Mouse (Mus musculus): Measurements from ENCODE around the gene Srrm4. TPM values are rescaled to one million over a fixed set of nuclear protein-coding genes. Genes with fewer than 3 reads are reported as not detected.
A peak's percentile ranks its signal among the peaks of the same experiment; 100 is the strongest.

The Srrm4 gene
- total RNA-seq, 1 experiment from 2014 or later = 1.3 TPM

DNA sequence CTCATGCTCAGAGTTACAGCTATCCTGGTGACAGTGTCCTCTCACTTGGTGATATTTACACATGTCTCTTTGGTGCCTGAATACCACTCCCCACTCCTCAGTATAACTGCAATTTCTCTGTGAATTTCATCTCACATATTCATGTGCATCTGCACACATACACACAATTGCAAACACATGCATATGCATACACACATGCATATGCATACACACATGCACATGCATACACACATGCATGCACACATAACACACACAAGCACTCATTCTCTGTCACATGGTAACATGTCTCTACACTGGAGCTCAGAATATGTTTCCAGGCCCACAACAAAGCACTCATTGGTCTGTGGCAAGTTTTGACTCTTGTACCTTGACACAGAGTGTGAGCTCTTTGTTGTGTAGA lies 39.0 kb downstream of the Srrm4 start:
- no peak for DNase-seq

DNA sequence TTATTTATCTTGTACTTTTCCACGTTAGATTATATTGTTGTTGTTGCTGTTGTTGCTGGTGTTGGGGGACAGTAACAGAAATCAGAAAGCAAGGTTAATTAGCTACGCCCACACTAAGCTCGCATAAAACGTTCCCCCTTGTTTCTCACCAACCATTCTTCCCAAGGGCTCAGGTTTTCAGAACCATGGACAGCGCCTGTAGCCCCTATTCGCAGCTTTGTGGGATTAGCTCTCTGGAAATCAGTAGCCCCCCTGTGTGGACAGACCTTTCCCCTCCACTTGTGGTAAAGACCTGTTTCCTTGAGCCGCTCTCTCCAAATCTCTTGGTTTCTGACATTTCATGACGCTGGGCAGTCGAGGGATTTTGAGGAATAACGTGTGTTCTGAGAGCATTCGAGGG lies 45.9 kb downstream of the Srrm4 start:
- no peak for DNase-seq

DNA sequence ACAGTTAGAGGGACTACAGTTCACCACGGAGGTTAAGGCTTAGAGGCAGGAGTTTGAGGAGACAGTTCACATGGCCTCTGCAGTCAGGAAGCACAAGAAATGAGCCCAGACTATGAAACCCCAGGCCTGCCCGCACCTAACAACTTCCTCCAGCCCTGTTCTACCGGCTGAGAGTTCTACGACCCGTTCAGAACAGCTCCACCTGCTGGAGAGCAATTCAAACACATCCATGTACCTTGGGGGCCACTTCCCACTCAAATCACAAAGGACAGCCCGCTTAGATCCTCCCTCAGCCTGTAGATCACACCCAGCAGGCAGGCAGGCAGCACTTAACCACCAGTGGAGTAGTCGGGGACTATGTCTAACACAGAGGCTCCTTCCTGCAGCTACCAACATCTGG lies 49.3 kb downstream of the Srrm4 start:
- DNase-seq = no peak

DNA sequence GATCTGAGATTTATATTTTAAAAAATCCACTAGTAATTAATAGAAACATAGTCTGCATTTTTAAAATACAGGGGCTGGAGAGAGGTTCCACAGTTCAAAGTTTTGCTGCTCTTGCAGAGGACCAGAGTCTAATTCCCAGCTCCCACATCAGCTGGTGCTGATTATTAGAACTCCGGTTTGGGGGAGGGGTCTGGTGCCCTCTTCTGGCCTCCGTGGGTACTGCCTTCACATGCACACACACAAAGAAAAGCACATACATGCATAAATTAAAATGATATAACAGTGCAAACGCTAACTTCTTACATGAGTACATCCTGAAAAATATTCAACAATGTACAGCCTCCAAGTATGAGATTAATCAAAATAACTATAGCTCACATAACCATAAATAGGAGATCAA lies 50.5 kb downstream of the Srrm4 start:
- no peak for DNase-seq

DNA sequence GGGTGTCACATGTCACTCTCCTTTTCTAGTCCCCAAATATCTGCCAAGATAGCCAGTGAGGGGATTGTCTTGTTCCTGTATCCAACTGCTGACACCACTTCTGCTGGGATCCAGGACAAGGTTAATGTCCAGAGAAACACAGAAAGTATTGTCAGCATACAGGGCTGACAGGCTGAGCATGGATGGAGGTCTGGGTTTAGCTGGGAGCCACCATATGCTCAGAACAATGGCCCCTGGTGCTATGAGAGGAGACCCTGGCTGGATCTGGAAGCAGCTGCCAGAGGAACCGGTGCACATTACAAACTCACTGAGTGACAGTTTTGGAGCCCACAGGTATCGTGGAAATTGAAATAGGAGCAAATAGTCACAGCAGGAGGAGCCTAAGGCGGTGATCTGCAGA lies 52.3 kb downstream of the Srrm4 start:
- DNase-seq = no peak

DNA sequence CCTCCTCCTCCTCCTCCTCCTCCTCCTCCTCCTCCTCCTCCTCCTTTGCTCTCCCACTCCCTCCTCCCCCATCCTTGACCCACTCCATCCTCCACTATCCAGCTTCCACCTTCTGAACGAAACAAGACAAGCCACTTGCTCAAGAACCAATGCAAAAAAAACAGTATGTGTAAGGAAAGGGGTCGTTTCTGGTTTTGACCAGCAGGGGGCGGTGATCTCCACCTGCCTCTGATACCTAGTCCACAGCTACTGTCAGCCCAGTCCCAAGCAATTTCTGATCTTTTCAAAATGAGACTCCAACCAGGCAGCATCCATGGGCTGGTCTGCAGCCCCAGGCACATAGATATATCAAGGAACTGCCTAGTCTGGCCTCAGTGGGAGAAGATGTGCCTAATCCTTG lies 53.1 kb downstream of the Srrm4 start:
- peak; percentile 14 for DNase-seq

DNA sequence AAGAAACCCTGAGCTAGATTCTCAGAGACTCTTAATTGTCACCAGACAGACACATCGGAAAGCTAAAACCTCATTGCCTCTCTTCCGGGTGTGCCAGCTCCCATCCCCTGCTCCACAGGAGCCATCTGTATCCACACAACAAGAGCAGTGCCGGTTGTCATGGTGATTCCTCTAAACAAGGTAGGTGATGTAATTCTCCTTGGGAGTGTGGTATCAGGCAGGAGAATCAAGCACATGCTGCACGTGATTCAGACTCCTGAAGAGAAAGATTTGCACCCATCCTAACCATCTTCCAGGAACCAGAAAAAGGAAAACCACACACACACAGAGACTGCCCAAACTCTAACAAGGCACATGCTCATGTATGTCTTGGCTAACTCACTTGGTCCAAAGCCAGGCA lies 65.3 kb downstream of the Srrm4 start:
- no peak for DNase-seq

DNA sequence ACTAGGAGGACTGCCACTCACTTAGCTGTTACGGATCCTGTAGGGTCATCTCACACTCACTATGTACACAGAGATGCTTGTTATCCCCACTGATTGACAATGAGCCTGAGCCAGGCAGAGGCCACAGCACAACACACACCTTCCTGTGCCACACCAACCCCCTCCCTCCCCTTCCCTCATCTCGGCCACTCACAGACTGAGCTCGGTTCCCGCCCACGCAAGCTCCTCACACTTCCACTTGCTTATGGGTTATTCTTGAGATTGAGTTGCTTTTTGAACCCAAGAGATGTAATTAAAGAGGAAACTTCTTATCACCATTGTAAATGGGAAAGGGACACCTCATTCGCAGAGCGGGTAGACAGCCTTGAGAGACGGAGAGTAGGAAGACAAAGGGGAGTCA lies 66.3 kb downstream of the Srrm4 start:
- no peak for DNase-seq

DNA sequence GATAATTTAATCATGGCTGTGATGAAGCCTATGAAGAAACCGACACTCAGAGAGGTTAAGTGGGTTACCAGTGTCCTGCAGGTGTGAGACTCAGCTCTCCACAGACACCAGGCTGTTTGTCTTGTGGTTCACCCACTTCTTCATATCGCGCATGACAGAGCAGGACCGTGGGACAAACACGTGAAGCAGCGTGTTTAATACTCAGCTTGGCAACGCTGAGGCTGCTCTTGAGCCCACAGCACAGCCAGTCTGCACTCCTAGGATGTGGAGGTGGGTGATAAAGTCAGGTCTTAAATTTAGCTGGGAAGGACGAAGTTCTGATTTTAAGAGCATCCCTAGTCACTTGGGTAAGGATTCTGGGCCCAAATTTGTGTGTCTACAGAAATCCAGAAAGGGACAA lies 68.1 kb downstream of the Srrm4 start:
- DNase-seq = no peak

DNA sequence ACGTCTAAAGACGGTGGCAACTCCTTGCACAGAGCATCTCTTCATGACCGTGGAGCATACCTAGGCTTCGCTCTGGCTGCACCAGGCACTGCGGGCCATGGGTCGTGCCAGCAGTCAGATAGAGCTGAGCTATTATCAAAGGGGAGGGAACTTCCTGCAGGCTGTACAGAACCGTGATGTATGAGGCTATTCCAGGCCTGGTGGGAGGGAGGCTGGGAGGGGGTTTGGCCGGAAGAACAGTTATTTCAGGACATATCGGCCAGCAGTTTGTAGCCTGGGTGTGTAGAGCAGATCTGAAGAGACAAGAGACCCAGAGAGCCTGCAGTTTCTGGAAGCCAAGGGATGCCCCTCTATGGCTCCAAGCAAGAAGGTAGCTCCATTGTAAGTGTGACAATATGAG lies 68.5 kb downstream of the Srrm4 start:
- no peak for DNase-seq

DNA sequence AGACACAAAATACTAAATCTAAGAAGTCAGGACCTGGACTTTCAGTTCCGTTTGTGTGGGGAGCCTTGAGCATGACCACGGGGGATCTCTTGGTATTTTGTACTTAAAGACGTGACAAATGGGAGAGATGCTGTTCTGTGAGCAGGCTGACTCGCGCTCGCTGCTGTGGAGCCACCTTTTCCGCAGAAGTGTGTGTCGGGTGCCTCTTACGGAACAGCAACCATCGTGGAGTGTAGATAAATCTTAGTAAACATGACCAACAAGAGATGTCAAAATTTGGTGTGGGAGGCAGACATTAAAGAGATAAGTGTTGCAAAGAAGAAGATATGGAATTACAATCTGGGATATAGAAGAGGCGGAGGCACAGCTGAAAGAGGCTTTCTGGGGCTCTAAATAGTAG lies 69.3 kb downstream of the Srrm4 start:
- DNase-seq = no peak

DNA sequence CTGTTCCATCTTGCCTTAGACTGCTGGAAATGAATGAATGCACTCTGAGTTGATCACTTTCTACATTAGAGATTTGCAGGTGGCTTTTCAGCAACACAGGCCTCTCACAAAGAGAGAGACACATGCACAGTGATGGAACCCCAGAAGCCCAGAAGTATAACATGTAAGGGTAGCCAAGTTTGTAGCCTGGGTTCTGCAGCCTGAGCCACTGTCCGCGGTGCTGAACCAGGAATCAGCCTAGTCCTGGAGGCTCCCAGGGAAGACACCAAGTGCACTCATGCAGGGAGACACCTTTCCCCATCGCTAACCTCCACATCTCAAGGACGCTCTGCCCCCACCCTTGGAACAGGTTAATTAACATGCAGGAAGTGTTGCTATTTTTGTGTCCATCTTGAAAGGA lies 73.6 kb downstream of the Srrm4 start:
- DNase-seq = peak; percentile 38

DNA sequence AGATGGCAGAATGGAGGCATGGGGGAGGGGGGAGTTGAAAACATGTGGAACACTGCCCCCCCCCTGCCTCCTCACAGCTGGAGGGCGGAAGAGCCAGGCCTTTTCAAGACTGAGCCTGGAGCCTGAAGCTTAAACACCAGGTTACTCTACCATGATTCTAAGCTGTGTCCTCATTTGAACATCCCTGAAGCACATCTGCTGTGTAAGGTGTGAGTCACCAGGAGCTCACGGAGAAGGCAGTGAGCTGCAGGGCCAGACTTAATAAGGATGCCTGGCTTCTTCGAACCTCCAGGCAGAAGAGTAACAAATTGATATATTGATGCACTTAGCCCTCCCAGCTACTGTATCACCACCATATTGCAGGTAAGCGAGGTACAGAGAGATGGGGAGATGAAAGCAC lies 79.5 kb downstream of the Srrm4 start:
- DNase-seq = no peak

DNA sequence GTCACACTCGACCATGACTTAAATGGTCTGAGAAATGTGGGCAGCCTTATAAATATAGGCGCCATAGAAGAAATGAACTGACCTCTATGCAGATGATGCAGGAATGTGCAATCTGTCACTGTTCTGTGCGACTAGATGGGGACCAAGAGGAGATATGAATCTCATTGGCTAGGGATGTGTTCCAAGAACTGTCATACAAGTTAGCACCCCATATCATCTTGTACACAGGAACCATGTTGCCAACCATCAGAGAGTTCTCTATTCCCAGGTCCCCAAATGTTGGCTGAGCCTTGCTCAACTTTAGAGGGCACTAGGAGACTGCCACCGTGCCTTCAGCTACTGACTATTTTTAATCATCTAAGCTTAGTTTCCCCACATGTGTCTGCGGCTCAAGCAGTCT lies 81.4 kb downstream of the Srrm4 start:
- DNase-seq = no peak

DNA sequence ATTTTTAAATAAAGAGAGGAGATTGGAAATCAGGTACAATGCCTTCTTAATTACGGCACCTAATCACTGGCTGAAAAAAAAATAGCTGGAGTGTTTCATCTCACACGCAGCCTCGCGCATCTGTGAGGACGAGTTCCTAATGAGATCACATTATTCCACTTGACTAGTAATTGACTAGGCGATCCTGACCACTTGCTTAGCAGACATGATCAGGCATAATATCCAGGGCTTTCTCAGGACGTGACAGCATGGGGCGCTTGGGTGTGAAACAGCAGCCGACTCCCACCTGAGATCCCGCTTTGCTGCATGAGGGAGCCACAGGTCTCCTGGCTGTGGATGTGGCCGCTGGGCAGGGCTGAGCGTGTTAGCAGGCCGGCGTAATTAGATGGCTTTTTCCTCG lies 90.3 kb downstream of the Srrm4 start:
- DNase-seq = no peak

DNA sequence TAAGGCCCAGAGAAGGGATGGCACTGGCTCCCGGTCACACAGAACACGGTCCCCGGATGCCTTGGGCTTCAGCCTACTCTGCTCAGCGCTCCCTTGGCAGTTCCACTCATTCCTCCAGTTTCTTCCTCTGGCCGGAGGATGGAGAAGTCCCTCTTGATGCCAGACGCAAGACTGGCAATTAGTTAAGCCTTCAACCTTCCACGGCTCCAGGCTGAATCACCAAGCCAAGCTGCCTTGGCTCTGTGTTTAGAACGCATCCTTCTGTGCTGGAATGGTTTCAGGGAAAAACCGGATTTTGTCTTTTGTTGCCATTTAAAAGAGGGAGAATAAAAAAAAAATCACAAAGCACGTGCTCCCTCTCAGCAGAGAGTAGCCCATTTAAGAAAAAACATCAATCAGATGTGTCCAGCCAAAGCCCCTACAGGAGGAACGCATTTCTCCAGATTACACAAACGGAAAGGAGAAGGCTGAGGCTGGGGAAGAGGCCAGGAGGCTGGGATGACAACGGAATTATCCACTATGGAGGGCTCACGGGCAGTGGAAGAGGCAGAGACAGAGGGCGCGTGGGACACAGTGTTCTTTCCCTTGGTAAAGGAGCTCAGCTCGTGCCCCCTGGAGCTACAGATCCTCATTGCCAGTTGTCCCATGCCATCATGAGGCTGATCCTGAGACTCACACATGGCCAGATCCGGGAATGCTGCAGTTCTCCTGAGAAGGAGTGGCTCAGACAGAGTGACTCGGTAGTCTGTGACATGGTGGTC lies 92.6 kb downstream of the Srrm4 start:
- no peak for DNase-seq

DNA sequence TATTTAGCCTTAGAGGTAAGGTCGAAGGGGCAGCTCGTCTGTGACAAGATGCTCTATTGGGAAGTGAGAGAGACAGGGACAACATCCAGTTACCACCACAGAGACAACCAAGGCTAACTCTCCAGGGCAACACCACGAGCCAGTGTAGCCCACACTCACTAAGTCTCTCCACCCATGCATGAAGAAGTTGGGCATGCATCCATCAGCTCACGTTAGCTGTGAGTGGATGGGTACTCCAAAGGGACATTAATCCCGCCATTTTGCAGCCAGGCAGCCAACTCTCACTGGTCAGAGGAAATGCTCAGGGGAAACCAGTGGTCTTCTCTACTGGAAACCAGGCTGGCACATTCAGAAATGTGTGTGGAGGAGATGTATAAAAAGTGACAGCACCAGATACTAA lies 93.8 kb downstream of the Srrm4 start:
- no peak for DNase-seq

DNA sequence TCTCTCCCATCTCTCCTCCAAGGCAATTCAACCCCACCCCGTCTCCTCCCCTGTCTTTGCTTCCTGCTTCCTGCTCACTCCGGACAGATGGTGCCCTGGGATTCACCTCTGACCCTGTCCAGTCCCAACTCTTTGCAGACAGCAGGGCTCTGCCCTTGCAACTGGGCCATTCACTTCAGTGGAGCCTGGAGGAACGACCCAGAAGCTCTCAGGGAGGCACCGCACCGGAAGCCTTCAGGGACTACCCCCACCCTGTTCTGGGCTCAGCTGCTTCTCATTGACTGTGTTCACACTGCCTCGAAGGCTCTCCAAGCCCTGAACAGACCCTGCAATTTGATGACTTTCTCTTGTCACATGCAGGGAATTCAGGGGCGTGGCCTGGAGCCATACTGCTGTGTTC lies 94.4 kb downstream of the Srrm4 start:
- peak; percentile 16 for DNase-seq

DNA sequence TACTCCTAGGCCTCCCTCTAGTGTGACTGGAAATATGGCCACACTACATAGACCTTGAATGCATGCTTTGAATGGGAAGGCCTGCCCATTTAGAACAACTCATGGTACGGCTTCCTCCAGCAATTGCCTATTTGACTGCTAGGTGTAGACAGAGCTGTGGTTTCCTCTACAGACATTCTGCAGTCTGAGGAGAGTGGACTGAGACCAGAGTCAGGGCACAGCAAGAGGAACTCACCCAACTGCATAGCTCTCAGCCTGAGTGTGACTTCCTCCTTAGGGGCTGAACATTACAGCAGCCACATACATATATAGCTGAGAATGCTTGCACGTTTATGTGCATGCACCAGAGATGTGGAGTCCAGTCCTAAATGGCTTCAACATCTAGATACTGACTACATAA lies 94.9 kb downstream of the Srrm4 start:
- no peak for DNase-seq

DNA sequence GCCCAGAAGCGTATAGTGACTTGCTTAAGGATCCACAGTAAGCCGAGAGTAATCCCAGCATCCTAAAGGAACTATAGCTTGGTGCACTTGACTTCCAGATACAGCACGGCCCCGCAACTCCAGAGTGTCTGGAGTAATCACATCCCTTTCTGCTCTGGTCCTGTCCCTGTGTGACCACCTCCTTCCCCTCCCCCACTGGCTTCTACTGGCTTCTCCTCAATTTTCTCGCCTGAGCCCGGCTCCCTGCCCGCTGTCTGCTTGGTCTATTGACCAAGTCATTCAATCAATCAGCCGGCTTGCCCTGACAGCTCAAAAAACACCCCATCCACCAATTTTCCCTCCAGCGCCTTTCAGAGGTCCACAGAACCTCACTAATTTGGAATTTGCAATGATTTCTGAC lies 96.2 kb downstream of the Srrm4 start:
- DNase-seq = no peak

DNA sequence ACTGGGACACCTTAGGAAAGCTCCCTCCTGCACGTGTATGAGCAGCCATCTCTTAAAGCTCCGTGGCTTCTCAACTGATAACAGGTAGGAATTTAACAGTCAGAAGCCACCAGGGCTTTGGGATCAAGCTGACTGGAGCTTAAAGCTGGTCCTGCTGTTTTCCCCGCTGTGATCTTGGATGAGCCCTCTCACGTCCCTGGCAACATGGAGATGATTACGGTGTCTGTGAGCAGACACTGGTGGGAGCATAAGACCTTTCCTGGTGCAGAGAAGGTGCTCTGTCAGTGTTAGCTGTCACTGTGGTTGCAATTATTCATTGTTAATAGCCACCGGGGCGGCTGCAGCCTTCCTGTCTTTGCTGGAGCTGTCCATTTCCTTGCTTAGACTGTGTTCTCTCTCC lies 97.2 kb downstream of the Srrm4 start:
- no peak for DNase-seq

DNA sequence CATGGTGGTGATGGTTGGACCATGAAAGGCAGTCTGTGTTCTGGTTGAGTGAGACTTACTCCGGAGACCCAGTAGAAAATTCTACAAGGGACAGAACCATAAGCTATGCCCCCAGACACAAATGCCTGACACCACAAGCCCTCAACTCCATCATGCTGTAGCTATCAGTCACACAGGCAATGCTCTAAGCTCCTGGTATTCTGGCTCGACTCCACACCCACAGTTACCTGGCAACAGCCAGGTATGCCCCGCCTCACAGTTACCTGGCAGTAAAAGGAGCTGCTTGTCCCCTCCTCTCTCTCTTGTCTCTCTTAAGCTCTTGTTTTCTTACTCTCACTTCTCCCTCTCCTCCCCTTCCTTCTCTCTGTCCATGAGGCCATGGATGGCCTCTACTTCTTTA lies 98.9 kb downstream of the Srrm4 start:
- DNase-seq = no peak

DNA sequence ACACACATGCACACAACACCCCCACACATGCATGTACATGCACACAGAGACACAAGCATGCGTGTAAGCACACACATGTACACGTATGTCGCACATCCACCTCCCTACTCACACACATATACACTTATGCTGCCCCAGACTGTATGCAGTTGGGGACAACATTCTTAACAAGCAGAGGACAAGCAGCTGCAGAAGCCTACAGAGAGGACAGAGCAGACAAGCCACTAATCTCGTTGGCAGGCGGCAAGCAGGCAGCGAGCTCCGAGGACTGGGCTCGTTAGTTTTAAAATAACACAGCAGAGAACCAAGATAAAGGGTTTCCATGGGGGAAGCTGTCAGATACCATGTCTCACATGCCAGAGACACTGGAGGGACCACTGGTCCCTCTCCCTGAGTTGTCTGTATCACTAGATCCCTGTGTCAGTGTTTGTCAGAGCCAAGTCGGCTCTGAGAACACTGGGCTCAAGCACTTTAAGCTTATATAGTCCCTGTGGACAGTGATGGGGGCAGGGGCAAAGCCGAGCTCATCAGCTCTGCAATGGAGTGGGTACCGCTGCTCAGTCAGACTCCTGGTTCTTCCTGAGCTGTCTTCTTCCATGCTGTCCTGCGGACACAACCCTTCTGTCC lies 99.7 kb downstream of the Srrm4 start:
- no peak for DNase-seq

DNA sequence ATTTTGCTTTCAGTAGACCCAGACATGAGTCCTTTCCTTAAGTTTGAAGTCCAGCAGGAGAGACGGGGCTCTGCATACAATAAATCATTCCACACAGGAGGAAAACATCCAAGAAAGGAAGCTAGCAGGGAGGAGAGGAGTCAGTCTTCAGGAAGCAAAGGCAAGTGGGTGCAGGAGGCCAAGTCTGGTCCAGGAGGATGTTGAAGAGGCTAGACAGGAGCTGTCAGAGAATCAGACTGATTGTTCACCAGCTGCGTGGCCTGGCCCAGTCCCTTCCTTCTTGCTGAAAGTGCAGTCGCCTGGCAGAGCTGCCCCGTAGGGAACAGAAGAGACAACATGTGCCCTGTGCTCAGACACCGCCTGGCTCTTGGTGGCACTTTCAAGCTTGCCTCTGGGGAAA lies 100.8 kb downstream of the Srrm4 start:
- DNase-seq = no peak

DNA sequence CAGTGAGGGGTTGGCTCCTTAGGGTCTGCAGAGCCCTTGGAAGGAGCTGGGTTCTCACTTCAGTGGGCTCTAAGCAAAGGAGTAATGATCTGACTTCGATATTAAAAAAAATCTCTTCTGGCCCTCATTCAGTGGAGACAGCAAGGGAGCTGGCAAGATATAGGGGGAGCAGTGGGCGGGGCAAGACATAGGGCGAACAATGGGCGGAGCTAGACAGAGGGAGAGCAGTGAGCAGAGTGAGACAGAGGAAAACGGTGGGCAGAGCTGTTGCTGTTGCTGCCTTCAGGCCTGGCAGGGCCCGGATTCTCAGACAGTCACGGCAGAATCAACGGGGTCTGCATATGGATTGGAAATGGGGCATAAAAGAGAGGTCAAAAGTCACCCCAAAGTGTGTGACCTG lies 102.0 kb downstream of the Srrm4 start:
- DNase-seq = no peak

Data from adrenal gland, postnatal 25 days (tissue).